12 mouse cellular contexts compared by ENCODE assay signal in the genomic region with DNA sequence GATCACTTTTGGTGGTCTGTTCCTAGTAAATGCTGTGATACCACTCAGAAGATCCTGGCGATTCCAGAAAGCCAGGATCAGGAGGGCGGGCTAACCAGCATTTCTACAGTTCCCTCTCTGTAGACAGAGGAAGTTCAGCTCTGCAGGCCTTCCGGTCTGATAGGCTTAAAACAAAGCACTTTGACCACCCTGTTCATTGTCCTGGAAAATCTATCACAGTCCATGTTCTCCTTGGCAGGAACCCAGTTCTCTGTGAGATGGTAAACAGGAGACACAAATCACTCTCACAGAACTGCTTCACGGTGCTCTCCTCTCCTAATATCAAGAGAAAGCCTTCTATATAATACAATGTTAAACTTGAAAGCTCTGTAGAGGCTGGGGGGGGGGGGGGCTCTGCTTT. TPM values are rescaled to one million over a fixed set of nuclear protein-coding genes. Genes with fewer than 3 reads are reported as not detected.
DNase-seq lines count a peak whose midpoint lies in the region; ATAC-seq and TF ChIP-seq lines count a peak whose summit lies in the region.
"Had no signal": no experiment of that assay in that cellular context is flagged by ENCODE, and none has a peak within 500 bp of the region (broad histone marks: within the 10 kb centered on the region; RNA-seq: fewer than 3 reads in every experiment).

No protein-coding gene starts in this region.

- peaks cover 6% of the 10 kb centered on the region for H3K4me1 ChIP-seq in liver, embryonic 13.5 days (replicated peaks)
- H3K4me1 ChIP-seq: hindbrain, embryonic 12.5 days; limb, embryonic 15.5 days had no signal

- TF ChIP-seq CTCF in left cerebral cortex, adult 2 months (IDR thresholded peaks at IDR 0.05): no peak

- no peaks in the 10 kb centered on the region for H3K27me3 ChIP-seq in liver, embryonic 13.5 days
- H3K27me3 ChIP-seq: hindbrain, embryonic 12.5 days; limb, embryonic 15.5 days had no signal

- H3K4me3 ChIP-seq in liver, embryonic 13.5 days (replicated peaks): no peak overlapping the region
- H3K4me3 ChIP-seq in left cerebral cortex, adult 2 months: no peak overlapping the region
- H3K4me3 ChIP-seq: erythroblast, embryonic 14.5 days; hindbrain, embryonic 12.5 days; limb, embryonic 15.5 days had no signal

- WGBS in liver, embryonic 13.5 days (ENCODE audit: insufficient replicate concordance): 34% methylated on average over 4 of the region's 4 CpGs

- no peak overlapping the region for H3K27ac ChIP-seq in liver, embryonic 13.5 days
- H3K27ac ChIP-seq in left cerebral cortex, adult 2 months: no peak overlapping the region
- H3K27ac ChIP-seq: hindbrain, embryonic 12.5 days; limb, embryonic 15.5 days had no signal

- H3K9ac ChIP-seq in liver, embryonic 13.5 days: no peak overlapping the region
- H3K9ac ChIP-seq: hindbrain, embryonic 12.5 days; limb, embryonic 15.5 days had no signal

- no peak for DNase-seq in liver, embryonic 13.5 days
- no peak for DNase-seq in liver
- peak; percentile 73 for DNase-seq in heart, adult 8-10 months (ENCODE audit: low spot score)
- DNase-seq in kidney, adult 8-10 months: peak; percentile 78 to 87
- DNase-seq in lung, postnatal 36 days: peak; percentile 83
- no peak for DNase-seq in embryo, embryonic 11 days
- DNase-seq in gastrocnemius, postnatal 4 days (ENCODE audit: low spot score in 2 of 2): no peak
- DNase-seq in left cerebral cortex, adult 2 months (ENCODE audit: extremely low spot score in 1 of 2, low spot score in 2 of 2): no peak
- DNase-seq: adrenal gland, postnatal 25 days had no signal

- 0 out of 2 replicates have a peak, but pooled peaks have one; percentile 29 for ATAC-seq in liver, embryonic 13.5 days (ENCODE audit: low read depth)

- no peaks in the 10 kb centered on the region for H3K9me3 ChIP-seq in liver, embryonic 13.5 days (replicated peaks)
- H3K9me3 ChIP-seq: hindbrain, embryonic 12.5 days; limb, embryonic 15.5 days had no signal

- no peaks in the 10 kb centered on the region for H3K36me3 ChIP-seq in liver, embryonic 13.5 days
- H3K36me3 ChIP-seq: hindbrain, embryonic 12.5 days; limb, embryonic 15.5 days had no signal

- intact Hi-C loops in left cerebral cortex, adult 2 months (cut with DNase I): no loop called here

- no peak overlapping the region for H3K4me2 ChIP-seq in liver, embryonic 13.5 days
- H3K4me2 ChIP-seq: hindbrain, embryonic 12.5 days; limb, embryonic 15.5 days had no signal

RNA-seq across cellular contexts. Expression of a gene that starts 10.3 kb away (rescaled TPM):
- polyA plus RNA-seq in liver, embryonic 13.5 days (2015; fragmentation: Nextera tagmentation; extraction: Ambion mirVana): 42.4 and 54.7 TPM in 2 replicates
- 10 to 100 TPM; 77.2 to 85.1 (median 80.7) TPM for total RNA-seq in heart, adult 8-10 months (2022)
- total RNA-seq in gastrocnemius, postnatal 4 days (2021): 100 to 1,000 TPM; 109 to 112 TPM
- total RNA-seq in left cerebral cortex, adult 2 months (2021): 10 to 100 TPM; 33.6 to 41.8 TPM

Comparison
In these comparisons a context has a peak if more than half of its experiments do, and no peak if none do; other contexts are left out.
1. DNase-seq: peak in heart, adult 8-10 months (single experiment), kidney, adult 8-10 months (2 of 2) and lung, postnatal 36 days (single experiment); none in liver, embryonic 13.5 days (single experiment), liver (single experiment), embryo, embryonic 11 days (single experiment), gastrocnemius, postnatal 4 days (0 of 2) and left cerebral cortex, adult 2 months (0 of 2).